Mouse (Mus musculus) MEL (cell line): ENCODE results near the gene Eno4. TPM values are rescaled to one million over a fixed set of nuclear protein-coding genes. Genes with fewer than 3 reads are reported as not detected.
"Not testable (repeated sequence)": the region's sequence is repeated elsewhere in the genome, so short reads cannot be mapped to it uniquely, and the experiment has no call there.

ENCODE experiments used
- DNase-seq: peaks from one replicate; pipeline ENCODE4 v3.0.0; 2011; ENCODE audit warnings: low read depth, low spot score
- H3K27ac ChIP-seq: 2 replicates; pipeline ENCODE4 v1.5.1; 2012; ENCODE audit warnings: low read depth, mild to moderate bottlenecking, control low read depth, low read length, moderate library complexity; ENCODE audit not compliant: control insufficient read depth
- H3K27me3 ChIP-seq, 2 experiments: fragments of 150-350 bp in 1 of 2; sonication (generic) in 1 of 2; 2 replicates each; pipeline ENCODE4 v1.6.1; 2012; ENCODE audit warnings: low read length in 2 of 2, mild to moderate bottlenecking in 2 of 2, improper control_type of control experiment in 1 of 2, moderate library complexity in 1 of 2; ENCODE audit not compliant: insufficient read depth in 2 of 2, control insufficient read depth in 1 of 2
- H3K36me3 ChIP-seq, 2 experiments: 2 replicates each; pipeline ENCODE4 v1.6.1; 2012 to 2014; ENCODE audit warnings: low read length in 2 of 2, improper control_type of control experiment in 1 of 2, inconsistent platforms in 1 of 2, mild to moderate bottlenecking in 1 of 2; ENCODE audit not compliant: insufficient read depth in 2 of 2, control insufficient read depth in 1 of 2
- H3K4me1 ChIP-seq, 2 experiments: fragments of 150-350 bp in 1 of 2; sonication (generic) in 1 of 2; 2 replicates each; pipeline ENCODE4 v1.6.1; 2012; ENCODE audit warnings: low read length in 2 of 2, improper control_type of control experiment in 1 of 2, mild to moderate bottlenecking in 1 of 2; ENCODE audit not compliant: insufficient read depth in 2 of 2, control insufficient read depth in 1 of 2
- H3K4me3 ChIP-seq, 2 experiments: fragments of 150-350 bp in 1 of 2; sonication (generic) in 1 of 2; 2 replicates each; pipeline ENCODE4 v1.5.1; 2012; ENCODE audit warnings: low read depth in 2 of 2, low read length in 2 of 2, mild to moderate bottlenecking in 2 of 2, moderate library complexity in 2 of 2, control low read depth in 1 of 2, improper control_type of control experiment in 1 of 2; ENCODE audit not compliant: control insufficient read depth in 1 of 2, insufficient read depth in 1 of 2
- H3K79me2 ChIP-seq: 2 replicates; pipeline ENCODE4 v1.6.1; 2012; ENCODE audit warnings: mild to moderate bottlenecking, low read length, moderate library complexity; ENCODE audit not compliant: control insufficient read depth, poor library complexity, insufficient read depth
- H3K9ac ChIP-seq: 2 replicates; pipeline ENCODE4 v1.6.1; 2012; ENCODE audit warnings: low read depth, mild to moderate bottlenecking, control low read depth, low read length, moderate library complexity; ENCODE audit not compliant: control insufficient read depth, poor library complexity, severe bottlenecking
- H3K9me3 ChIP-seq: fragments of 150-350 bp; sonication (generic); replicated peaks from 2 replicates; pipeline ENCODE4 v1.6.1; 2012; ENCODE audit warnings: mild to moderate bottlenecking, low read length, improper control_type of control experiment, moderate library complexity; ENCODE audit not compliant: insufficient read depth
- BHLHE40 ChIP-seq: IDR thresholded peaks from 2 replicates; pipeline ENCODE4 v1.6.1; 2012; ENCODE audit warnings: low read depth, mild to moderate bottlenecking, inconsistent platforms, low read length, improper control_type of control experiment, borderline replicate concordance
- CTCF ChIP-seq, 3 experiments: IDR thresholded peaks in 2 of 3; conservative IDR thresholded peaks in 1 of 3; 2 replicates each; pipeline ENCODE4 v1.5.1; 2011 to 2012; ENCODE audit warnings: low read length in 3 of 3, low read depth in 2 of 3, mild to moderate bottlenecking in 2 of 3, improper control_type of control experiment in 1 of 3, inconsistent platforms in 1 of 3, mixed read lengths in 1 of 3, moderate library complexity in 1 of 3; ENCODE audit not compliant: control insufficient read depth in 1 of 3, insufficient read depth in 1 of 3, poor library complexity in 1 of 3, severe bottlenecking in 1 of 3
- E2F4 ChIP-seq: IDR thresholded peaks from 2 replicates; pipeline ENCODE4 v1.6.1; 2011; ENCODE audit warnings: low read depth, low read length, improper control_type of control experiment, borderline replicate concordance
- GABPA ChIP-seq: IDR thresholded peaks from 2 replicates; pipeline ENCODE4 v1.6.1; 2012; ENCODE audit warnings: low read depth, mild to moderate bottlenecking, inconsistent platforms, low read length, improper control_type of control experiment, moderate library complexity
- GATA1 ChIP-seq: IDR thresholded peaks from 2 replicates; pipeline ENCODE4 v1.6.1; 2011; ENCODE audit warnings: low read depth, low read length, improper control_type of control experiment
- MAFK ChIP-seq: IDR thresholded peaks from 2 replicates; pipeline ENCODE4 v1.6.1; 2011; ENCODE audit warnings: low read depth, mild to moderate bottlenecking, low read length, improper control_type of control experiment, borderline replicate concordance
- MYB ChIP-seq: IDR thresholded peaks from 2 replicates; pipeline ENCODE4 v1.6.1; 2011; ENCODE audit warnings: mild to moderate bottlenecking, low read depth, low read length, improper control_type of control experiment
- NELFE ChIP-seq: IDR thresholded peaks from 2 replicates; pipeline ENCODE4 v1.6.1; 2011; ENCODE audit warnings: low read depth, low read length, improper control_type of control experiment
- NRF1 ChIP-seq: IDR thresholded peaks from 2 replicates; pipeline ENCODE4 v1.6.1; 2014; ENCODE audit warnings: low read depth, mild to moderate bottlenecking, inconsistent platforms, low read length, improper control_type of control experiment, moderate library complexity; ENCODE audit not compliant: poor library complexity, insufficient read depth, severe bottlenecking
- POLR2A ChIP-seq, 2 experiments: IDR thresholded peaks; 2 replicates each; pipeline ENCODE4 v1.6.1; 2011 to 2012; ENCODE audit warnings: low read length in 2 of 2, mild to moderate bottlenecking in 2 of 2, control low read depth in 1 of 2, improper control_type of control experiment in 1 of 2, low read depth in 1 of 2, moderate library complexity in 1 of 2; ENCODE audit not compliant: control insufficient read depth in 1 of 2, insufficient read depth in 1 of 2, poor library complexity in 1 of 2
- POLR2AphosphoS5 ChIP-seq: IDR thresholded peaks from 2 replicates; pipeline ENCODE4 v1.6.1; 2012; ENCODE audit warnings: low read depth, borderline replicate concordance, mild to moderate bottlenecking, inconsistent platforms, low read length, moderate library complexity, mixed read lengths
- RAD21 ChIP-seq: IDR thresholded peaks from 2 replicates; pipeline ENCODE4 v1.6.1; 2011; ENCODE audit warnings: mild to moderate bottlenecking, low read depth, low read length, improper control_type of control experiment
- TCF12 ChIP-seq: IDR thresholded peaks from 2 replicates; pipeline ENCODE4 v1.6.1; 2014; ENCODE audit warnings: low read depth, mild to moderate bottlenecking, inconsistent platforms, low read length, improper control_type of control experiment, moderate library complexity
- USF2 ChIP-seq, 2 experiments: IDR thresholded peaks; 2 replicates each; pipeline ENCODE4 v1.6.1; 2011 to 2012; ENCODE audit warnings: improper control_type of control experiment in 2 of 2, low read length in 2 of 2, borderline replicate concordance in 1 of 2, inconsistent platforms in 1 of 2, low read depth in 1 of 2, mild to moderate bottlenecking in 1 of 2; ENCODE audit not compliant: insufficient read depth in 1 of 2
- polyA plus RNA-seq, 2 experiments: library from polyadenylated mRNA; stranded (reverse) in 1 of 2; unstranded in 1 of 2; fragments of >175 nt in 1 of 2; fragments of >200 nt in 1 of 2; gene quantifications; 2 replicates each; pipeline versions ENCODE4 v1.2.1 to v1.2.4; 2012; ENCODE audit warnings: low replicate concordance in 2 of 2, low read depth in 1 of 2; ENCODE audit not compliant: insufficient read length in 2 of 2, insufficient read depth in 1 of 2, missing spikeins in 1 of 2
- total RNA-seq: library from RNA; depleted of rRNA; stranded (reverse); fragments of 300-350 nt; gene quantifications from 2 replicates; pipeline ENCODE4 v1.2.3, GENCODE M21; 2012; rRNA removed

Eno4 gene
- total RNA-seq = not detected in 2 replicates
- polyA plus RNA-seq = not detected

DNA sequence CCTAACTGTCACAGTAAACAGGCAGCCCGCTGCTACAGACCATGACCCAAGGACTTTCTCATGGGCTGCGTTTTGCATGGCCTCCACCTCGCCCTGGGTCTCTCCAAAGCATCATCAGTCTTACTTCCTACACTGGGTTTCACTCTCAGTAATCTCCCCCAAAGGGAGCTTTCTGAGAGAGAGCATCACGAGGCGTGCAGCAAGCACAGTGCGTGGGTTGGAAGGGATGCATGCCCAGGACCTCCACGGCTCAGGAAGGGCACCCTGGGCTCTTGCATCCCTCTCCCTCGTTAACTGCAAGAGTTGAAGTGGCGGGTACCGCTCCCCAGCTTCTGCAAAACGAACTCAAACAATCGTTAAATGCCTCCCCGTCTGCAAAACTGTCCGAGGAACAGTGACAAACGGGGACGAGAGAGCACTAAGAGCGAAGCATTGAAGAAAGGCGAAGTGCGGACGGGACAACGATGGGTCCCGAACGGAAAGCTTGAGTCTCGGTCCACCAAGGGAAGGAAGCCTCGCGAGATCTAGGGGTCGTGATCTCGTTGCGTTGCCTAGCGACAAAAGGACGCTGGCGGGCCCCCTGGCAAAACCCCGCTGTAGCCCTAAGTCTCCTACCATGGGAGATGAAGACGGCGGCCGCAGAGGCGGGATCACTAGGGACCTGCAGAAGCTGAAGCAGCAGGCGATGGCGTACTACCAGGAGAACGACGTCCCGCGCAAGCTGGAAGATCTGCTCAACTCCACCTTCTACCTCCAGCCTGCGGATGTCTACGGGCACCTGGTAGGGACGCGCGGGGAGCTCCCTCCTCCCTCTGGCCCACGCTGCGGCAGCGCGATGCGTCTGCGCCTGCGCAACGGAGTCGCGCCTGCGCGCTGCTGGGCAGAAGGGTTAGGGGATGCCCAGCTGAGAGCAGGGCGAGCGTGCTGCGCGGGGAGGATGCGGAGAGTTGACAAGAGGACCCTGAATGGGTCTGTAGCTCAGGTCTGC is at the start of gene Eno4, which contains the start of gene Hspa12a:
Gene Eno4, plus strand, starts transcription at position 585 of the 988 bp plus-strand sequence.
Gene Hspa12a, minus strand, starts transcription at position 814 of the 988 bp plus-strand sequence.
- no peaks in the 10 kb centered on the region for H3K9me3 ChIP-seq
- H3K79me2 ChIP-seq = no peaks in the 10 kb centered on the region
- no peak within 1 kb of the TSS for H3K4me3 ChIP-seq
- no peak within 1 kb of the TSS for H3K9ac ChIP-seq
- H3K36me3 ChIP-seq = no peaks in the 10 kb centered on the region
- H3K27me3 ChIP-seq = no peaks in the 10 kb centered on the region
- DNase-seq = no peak
- H3K27ac ChIP-seq = no peak within 1 kb of the TSS
- TF ChIP-seq RAD21 (no peak), E2F4 (no peak), BHLHE40 (no peak), MAFK (no peak), GABPA (no peak), NRF1 (no peak), POLR2A (IDR thresholded peaks at IDR 0.05; ENCODE audit: control insufficient read depth in 1 of 2, insufficient read depth in 1 of 2, low read depth in 1 of 2, low read length in 2 of 2, poor library complexity in 1 of 2) (no peak)
- H3K4me1 ChIP-seq = no peaks in the 10 kb centered on the region

DNA sequence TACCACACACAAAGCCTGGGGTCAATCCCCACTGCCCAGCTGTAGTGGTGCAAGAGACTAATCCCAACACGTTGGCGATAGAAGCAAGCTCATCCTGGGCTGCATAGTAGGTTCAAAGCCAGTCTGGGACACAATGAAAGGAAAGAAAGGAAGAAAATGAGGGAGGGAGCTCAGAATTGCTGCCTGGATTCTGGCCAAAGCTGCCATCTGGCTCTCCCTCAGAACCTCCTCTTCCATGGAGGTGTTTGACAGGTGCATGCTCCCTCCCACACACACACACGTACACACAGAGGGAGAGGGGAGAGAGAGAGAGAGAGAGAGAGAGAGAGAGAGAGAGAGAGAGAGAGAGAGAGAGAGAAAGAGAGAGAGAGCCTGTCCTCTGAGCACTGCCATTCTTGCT is 47.0 kb upstream of the Eno4 start:
- TF ChIP-seq POLR2A (IDR thresholded peaks at IDR 0.05; ENCODE audit: control insufficient read depth in 1 of 2, insufficient read depth in 1 of 2, low read depth in 1 of 2, low read length in 2 of 2, poor library complexity in 1 of 2) (no peak), BHLHE40 (no peak), POLR2AphosphoS5 (no peak), USF2 (IDR thresholded peaks at IDR 0.05; ENCODE audit: borderline replicate concordance in 1 of 2, insufficient read depth in 1 of 2, low read depth in 1 of 2, low read length in 2 of 2) (no peak), GATA1 (no peak), NELFE (no peak), MYB (no peak), CTCF (IDR thresholded peaks at IDR 0.05 in 2 of 3, conservative IDR thresholded peaks at IDR 0.05 in 1 of 3; ENCODE audit: control insufficient read depth in 1 of 3, insufficient read depth in 1 of 3, low read depth in 2 of 3, low read length in 3 of 3, poor library complexity in 1 of 3, severe bottlenecking in 1 of 3) (no peak), TCF12 (no peak)
- TF ChIP-seq, all 39 proteins: peak for 0
- Histone ChIP-seq H3K9me3 (no peaks in the 10 kb centered on the region), H3K9ac (no peak overlapping the region), H3K27me3 (no peaks in the 10 kb centered on the region), H3K36me3 (no peaks in the 10 kb centered on the region), H3K4me1 (no peaks in the 10 kb centered on the region), H3K79me2 (no peaks in the 10 kb centered on the region), H3K4me3 (no peak overlapping the region), H3K27ac (no peak overlapping the region)
- DNase-seq = no peak

DNA sequence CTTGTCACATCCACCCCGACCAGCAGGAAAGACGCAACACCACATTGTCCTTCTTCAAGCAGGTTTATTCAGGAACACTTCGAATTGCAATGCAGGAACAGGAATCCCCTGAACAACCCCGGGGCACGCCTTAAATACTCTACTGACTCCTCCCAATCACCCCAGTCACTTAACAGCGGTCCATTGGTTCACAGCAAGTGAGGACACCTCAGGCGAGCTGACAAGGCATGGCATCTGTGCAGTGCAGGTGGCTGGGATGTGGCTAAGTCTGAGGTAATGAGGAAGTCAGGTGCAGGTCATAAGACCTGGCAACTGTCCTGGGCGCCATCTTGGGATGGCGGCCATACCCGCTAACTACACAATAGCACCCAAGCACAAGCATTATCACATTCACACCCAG is 42.8 kb upstream of the Eno4 start:
- H3K4me3 ChIP-seq, H3K79me2 ChIP-seq, H3K27ac ChIP-seq, H3K9ac ChIP-seq, H3K9me3 ChIP-seq, H3K27me3 ChIP-seq, DNase-seq, H3K36me3 ChIP-seq, H3K4me1 ChIP-seq: not testable (repeated sequence)
